Mouse (Mus musculus) effector memory CD4-positive, alpha-beta T cell, adult 5 months (primary cell): Measurements from ENCODE around the gene Bcl2l13. TPM values are rescaled to one million over a fixed set of nuclear protein-coding genes. Genes with fewer than 3 reads are reported as not detected.

Source experiments
- polyA plus RNA-seq: library from polyadenylated mRNA; unstranded; fragments of 100-300 nt; shearing (Covaris generic); gene quantifications from one replicate; pipeline ENCODE4 v1.2.1, GENCODE M21; 2017

Gene Bcl2l13
- 32.8 TPM for polyA plus RNA-seq

GRCm38 (mm10) chr6:120835474-120836374, at the start of gene Bcl2l13:
TSS of gene Bcl2l13 (plus strand) at chr6:120836212.

GRCm38 (mm10) chr6:120822307-120822928, 13.6 kb upstream of the Bcl2l13 start, which contains the start of gene Atp6v1e1:
TSS of gene Atp6v1e1 (minus strand) at chr6:120822793.

GRCm38 (mm10) chr6:120916074-120916971, 80.3 kb downstream of the Bcl2l13 start, which contains the start of gene Bid:
TSS of gene Bid (minus strand) at chr6:120916853.

Other genes starting within 250 kb of the Bcl2l13 start
- gene Cecr2, start 169.8 kb upstream of the Bcl2l13 start, polyA plus RNA-seq = 0.31 TPM
- gene Slc25a18, start 62.6 kb upstream of the Bcl2l13 start, polyA plus RNA-seq = not detected
- 131 TPM for gene Atp6v1e1, start 13.4 kb upstream of the Bcl2l13 start, polyA plus RNA-seq
- gene Bid, start 80.6 kb downstream of the Bcl2l13 start, polyA plus RNA-seq = 13.4 TPM